Mouse (Mus musculus) T-cell, adult 2 months (primary cell): ENCODE measurements around the gene Ccdc114.
A peak's percentile ranks its signal among the peaks of the same experiment; 100 is the strongest.
"Not testable (repeated sequence)": the region's sequence is repeated elsewhere in the genome, so short reads cannot be mapped to it uniquely, and the experiment has no call there.

Source experiments
- DNase-seq: peaks from one replicate; pipeline ENCODE4 v3.0.0; 2022; ENCODE audit warnings: low spot score

Gene Ccdc114

DNA sequence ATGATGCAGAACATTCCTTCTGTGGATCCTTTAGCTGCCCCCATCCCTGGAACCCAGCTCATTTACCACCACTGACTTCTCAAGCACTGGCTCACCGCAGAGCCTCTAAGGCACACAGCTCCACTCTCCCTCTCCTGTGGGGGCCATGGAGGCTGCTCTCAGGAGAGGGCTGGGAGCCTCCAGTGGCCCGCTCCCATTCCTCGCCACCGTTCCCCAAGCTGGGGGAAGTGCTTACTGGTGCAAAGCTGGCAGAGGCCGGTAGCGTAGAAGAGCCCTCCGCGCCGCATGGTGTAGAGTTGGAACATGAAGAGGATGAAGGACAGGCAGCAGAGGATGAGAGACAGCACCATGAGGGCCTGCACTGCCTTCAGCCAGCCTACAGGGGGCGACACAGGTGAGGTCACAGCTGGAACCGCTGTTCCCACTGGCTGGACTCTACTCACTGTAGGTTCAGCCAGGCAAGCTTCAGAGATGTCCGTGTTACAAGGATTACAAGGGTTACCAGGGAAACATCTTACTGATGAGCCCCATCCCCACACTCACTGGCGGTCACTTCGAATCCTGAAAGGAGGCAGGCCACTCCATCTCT, 4.7 kb upstream of the Ccdc114 start:
- DNase-seq = peak; percentile 36

DNA sequence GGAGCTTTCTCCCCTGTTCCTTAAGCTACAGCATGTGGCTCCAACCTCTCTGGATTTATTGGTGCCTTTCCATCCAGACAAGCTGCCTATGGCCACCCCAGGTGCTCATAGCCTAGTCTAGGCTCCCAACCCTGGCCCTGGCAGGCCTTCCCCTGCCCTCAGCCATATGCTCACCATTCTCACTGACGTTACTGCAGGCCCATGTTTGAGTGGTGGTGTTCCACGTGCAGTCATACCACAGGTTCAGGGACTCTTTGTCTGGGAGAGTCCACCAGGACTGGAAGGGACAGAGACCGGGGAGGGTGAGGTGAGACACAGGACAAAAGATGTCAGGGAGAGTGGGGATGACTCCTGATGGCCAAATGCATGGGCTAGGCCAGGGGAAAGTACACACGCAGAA, 4.1 kb upstream of the Ccdc114 start:
- no peak for DNase-seq

DNA sequence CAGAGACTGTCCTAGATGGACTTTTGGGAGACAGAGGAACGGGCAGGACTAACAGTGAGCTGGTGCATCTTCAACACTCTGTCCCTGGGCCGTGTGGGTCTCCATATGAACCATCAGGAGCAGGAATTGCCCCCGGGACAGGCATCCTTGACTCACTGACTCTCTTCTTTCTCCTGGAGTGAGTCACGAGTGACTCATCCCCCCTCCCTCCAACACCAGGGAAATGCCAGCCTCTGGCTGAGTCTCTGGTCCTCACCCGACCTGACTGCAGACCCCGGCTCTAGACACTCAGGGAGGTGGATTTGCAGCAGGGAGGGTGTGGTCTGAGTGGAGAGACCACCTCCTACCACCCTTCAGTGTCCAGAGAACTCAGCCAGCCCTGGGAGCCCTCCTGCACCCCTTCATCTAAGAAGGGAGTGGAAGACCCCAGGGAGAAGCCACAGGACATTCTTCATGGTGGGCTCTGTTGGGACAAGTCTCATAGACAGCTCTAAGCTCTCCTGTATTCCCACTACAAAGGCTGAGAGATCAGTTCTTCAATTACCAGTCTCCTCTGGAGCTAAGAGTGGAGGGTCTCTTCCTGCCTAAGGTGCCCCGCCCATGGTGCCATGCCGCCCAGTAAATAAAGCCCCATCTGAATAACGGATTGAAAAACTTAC, 3.2 kb upstream of the Ccdc114 start:
- DNase-seq = no peak

DNA sequence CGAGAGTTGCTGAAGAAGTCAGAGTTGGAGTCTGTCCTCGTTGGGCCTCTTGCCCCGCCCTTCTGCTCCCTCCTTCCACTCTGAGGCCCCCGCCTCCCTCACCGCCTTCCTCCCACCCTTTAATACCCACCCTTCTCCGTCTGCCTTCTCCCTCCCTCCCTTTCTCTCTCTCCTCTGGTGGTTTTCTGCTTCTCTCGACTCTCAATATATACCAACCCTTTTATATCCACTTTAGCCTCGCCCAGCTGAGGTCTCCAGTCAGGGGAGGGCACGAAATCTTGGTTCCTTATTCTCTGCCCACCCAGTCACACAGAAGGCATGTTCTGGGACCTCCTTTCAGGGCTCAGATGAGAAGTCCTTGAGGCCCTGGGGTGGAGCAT, 2.6 kb upstream of the Ccdc114 start, which contains the start of gene Emp3:
Gene Emp3, minus strand, starts transcription at position 163 of the 380 bp plus-strand sequence.
- DNase-seq = peak; percentile 69

DNA sequence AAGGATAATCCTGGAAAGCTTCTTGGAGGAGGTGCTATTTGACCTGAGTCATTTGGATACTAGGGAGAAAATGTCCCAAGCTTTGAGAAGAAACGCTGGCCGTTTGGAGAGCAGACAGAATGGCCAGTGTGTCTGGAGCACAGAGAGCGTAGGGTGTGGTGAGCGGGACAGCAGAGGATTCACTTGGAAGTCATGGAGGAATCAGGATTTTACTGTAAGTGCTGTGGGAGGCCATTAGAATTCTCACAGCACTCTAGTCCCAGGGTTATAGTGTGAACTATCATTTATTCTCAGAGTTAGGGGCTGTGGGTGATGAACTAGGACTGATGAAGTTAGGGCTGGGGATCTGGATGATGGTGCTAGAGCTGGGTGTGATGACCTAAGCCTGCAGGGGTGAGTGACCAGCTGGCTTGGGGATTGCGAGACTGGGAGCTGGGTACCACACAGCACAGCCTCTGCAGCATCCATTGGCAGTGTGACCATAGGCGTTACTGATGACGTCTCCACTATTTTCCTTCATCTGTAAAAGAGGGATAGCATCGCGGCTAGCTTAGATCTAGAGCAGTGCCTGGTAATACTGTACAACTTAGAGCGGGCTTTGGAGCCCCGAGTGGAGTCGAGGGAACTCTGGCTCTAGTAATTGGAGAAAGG, 1.8 kb upstream of the Ccdc114 start:
- no peak for DNase-seq

DNA sequence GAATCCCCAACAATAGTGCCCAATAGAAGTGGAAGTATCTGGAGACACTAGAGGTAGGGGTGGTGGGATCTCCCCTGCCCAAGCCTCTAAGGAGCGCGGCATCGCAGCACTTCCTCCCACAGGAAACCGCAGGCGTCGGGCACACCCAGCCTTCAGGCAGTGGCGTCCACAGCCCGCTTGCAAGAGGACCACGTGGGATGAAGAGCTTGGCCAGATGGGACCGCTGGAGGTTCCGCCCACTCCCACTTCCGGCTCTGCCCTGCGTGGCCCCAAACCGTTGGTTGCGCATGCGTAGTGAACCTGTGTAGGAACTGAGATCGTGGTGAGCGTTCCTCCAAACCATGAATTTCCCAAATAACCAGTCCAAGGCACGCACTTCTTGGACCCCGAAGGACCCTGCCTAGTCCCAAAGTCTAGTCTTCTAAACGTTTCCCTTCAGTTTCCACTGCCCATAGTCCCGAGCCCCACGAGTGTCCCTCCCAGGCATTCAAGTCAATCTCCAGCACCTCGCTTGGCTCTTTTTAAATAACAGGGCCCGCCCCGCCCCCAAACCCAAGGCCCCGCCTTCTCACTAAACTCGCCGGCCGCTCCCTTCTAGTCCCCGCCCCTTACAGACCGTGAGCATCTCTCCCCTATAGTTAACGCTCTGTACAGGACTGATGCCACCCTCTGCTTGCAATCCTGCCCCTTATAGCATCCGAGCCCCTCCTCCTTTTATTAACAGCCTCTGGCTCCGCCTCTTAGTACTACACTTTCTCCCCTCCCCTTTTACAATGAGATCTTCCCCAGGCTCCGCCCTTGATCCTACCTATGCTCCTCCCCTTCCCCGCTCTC, 727 bp upstream of the Ccdc114 start:
- DNase-seq = peak; percentile 98

DNA sequence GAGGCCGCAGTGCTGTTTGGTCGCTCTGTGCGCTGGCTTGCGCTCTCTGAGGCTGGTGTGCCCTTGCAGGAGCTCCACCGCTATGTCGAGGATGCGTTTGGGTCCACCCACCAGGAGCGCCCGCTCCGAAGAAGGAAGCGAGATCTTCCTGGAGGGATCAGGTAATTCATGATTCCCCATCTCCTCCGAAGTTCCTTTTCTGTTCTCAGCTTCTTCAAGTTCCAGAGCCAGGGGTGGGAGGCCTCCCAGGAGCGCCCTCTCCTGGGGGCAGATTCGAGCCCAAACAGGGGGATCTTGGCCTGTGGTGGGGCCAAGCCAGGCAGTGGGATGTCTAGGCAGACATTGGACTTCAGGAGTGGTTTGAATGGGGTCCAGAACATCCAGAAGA, 551 bp downstream of the Ccdc114 start:
- peak; percentile 26 for DNase-seq

DNA sequence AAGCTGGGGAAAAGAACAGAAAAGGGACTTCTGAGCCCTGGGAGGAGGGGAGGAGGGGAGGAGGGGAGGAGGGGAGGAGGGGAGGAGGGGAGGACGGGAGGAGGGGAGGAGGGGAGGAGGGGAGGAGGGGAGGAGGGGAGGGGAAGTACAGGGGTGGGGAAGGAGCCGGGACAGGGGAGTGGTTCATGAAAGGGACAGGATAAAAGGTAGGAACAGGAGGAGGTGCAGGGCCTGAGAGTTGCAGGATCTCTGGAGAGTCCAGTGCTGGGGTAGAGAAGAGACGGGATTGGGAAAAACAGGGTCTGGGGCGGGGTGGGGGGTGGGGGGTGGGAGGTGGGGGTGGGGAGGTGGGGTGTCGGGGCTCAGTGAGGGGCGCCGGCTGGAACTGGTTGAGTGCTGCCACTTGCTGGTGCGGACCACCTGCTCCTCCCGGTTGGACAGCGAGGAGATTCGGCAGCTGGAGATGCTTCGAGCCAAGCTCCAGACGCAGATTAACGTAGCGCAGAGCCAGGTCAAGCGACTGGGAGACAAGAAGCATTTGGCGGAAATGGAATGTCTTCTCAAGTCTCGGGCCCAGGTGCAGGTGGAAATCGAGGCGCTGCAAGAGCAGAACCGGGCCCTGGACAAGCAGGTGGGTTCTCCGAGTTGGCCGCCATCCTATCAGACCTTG, 4.9 kb downstream of the Ccdc114 start:
- DNase-seq = no peak

DNA sequence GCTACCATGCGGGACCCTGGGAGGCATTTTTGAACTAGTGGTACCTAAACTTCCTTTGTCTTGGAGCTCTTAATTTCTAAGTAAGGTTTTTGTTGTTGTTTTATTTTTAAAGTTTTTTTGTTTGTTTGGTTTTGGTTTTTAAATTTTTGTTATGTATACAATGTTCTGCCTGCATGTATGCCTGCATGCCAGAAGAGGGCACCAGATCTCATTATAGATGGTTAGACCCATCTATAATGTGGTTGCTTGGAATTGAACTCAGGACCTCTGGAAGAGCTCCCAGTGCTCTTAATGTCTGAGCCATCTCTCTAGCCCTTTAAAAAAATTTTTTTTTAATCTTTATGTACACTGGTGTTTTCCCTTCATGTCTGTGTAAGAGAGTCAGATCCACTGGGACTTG, 5.8 kb downstream of the Ccdc114 start:
- no peak for DNase-seq

DNA sequence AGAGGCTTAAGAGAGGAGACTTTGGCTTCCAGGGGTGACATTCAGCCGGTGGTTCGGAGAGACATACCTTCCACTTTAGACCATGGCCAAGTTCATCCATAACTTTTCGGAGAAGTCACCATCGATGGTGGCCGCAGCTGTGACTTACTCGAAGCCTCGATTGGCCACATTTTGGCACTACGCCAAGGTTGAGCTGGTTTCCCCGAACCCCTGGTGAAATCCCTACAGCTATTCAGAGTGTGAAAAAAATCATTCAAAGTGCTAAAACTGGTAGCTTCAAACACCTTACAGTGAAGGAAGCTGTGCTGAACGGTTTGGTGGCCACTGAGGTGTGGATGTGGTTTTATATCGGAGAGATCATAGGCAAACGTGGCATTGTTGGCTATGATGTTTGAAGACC, 9.9 kb downstream of the Ccdc114 start:
- DNase-seq = peak; percentile 34

DNA sequence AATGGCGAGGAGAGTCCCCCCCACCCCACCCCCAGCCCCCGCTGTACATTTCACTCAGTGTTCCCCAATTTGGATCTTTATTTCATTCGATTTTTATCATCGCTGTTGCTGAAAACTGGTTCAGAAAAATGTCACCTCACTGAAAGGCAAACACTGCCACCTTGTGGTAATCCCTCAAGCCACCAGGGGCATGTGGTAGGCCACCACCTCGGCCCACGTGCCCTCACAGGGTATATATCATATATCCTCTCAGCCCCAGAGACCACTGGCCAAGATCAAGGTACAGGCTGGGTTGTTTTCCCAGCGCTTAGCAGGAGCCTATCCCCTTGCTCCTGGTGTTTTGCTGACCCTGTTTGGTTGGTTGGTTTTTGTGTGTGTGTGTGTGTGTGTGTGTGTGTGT, 11.2 kb downstream of the Ccdc114 start:
- peak; percentile 79 for DNase-seq

DNA sequence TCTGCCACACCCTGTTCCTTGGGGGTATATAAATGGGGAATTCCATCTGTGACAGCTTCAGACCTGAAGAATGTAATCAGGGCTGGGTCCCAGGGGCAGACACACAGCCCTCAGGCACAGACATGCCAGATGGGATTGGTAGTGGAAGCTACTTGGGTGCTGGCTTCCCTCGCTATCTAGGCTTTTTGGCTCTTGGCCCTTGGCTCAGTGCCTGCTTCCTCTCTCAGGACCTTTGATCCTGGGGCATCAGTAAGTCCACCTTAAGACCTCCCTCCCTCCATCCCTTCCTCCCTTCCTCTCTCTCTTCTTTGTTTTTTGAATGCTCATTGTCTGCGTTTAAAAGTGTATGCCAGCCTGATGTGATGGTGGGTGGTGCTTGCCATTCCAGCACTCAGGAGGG, 16.0 kb downstream of the Ccdc114 start:
- no peak for DNase-seq

DNA sequence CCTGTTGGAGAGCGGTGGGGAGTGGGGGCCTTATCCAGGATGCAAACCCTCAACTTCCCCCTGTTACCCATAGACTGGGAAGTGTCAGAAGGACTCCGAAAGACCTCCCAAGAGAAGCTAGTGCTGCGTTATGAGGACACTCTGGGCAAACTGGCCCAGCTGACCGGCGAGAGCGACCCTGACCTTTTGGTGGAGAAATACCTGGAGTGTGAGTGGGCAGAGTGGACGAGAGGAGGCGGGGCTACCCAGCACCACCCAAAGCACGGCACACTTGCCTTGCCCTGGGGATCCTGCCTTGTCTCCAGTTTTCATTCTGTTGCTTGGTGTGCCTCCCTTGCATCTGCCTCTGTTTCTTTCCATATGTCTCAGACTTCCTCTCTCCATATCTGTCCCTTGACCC, 18.1 kb downstream of the Ccdc114 start:
- DNase-seq = no peak

DNA sequence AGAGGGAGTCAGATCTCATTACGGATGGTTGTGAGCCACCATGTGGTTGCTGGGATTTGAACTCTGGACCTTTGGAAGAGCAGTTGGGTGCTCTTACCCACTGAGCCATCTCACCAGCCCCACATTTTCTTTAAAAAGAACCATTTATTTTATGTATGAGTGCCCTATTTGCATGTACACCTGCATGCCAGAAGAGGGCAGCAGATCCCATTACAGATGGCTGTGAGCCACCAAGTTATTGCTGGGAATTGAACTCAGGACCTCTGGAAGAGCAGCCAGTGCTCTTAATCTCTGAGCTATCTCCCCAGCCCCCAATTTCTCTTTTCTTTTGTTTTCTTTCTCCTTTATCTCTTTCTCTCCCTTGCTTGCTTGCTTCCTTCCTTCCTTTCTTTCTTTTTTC, 19.4 kb downstream of the Ccdc114 start:
- DNase-seq = not testable (repeated sequence)

DNA sequence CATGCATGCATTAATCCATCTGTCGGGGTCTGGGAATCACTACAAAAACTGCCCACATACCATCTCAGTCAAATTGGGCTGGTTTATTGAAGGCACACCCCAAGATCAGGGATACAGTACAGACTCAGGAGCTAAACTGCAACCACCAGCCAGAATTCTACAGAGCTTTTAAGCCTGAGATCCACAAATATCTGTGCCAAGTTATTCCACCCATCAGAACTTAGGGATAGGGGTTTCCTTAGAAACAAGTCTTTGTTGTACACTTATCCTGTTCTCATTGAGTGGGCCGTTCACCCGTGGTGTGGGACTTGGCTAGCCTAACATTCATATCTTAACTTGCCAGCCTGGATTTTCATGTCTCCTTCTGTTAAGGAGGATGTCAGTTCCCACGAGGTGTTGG, 25.2 kb downstream of the Ccdc114 start:
- DNase-seq = no peak

DNA sequence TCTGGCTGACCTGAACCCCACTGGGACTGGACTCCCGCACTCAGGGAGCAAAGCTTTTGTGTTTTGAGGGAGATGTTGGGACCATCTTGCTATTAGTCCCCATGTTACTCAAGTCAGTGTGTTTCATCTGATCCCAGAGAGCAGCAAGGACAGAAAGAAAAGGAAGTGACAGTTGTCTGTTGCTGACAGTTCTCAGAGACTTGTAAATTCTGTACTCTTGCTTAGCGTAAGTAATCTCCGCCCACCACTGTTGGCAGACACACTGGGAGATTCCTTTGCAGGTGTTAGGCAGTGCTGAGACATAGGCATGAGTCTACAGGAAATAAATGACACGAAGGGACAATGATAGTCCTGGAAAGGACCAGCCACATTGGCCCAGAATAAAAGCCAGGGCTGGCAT, 32.7 kb downstream of the Ccdc114 start:
- DNase-seq = no peak

DNA sequence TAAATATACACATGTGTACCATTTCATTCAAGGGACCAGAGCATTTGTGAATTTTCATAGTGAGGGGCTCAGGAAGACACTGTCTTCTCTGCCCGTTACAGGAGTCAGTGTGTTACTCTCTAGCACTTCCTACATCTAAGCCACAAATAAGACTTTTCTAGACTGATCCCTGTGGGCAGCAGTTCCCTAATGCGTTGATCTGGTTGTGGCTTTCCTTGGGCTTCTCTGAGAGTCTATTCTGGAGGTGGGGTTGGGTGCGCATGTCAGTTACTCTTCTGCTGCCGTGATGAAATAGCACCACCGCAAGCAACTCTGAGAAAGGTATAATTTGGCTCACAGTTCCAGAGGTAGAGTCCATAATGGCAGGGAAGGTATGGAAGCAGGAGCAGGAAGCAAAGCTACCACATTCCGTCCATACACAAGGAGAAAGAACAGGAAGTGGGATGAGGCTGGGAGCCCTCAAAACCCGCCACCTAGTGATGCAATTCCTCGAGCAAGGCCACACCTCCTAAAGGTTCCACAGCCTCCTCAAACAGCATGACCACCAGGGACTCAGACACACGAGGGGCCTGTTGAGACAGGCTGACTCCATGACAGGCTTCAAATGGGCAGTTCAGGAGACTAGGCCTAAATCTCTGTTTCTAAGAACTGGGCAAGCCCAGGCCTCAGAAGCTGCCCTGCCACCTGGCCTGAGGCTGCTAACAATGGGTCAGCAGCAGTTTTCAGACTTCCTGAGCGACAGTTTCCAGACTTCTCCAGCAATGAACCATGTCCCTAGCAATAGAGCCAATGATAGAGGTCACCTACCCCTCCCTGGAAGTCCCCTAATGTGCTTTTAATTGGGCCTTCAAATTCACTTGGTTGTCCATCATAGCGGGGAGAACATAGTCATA, 48.2 kb downstream of the Ccdc114 start:
- no peak for DNase-seq

DNA sequence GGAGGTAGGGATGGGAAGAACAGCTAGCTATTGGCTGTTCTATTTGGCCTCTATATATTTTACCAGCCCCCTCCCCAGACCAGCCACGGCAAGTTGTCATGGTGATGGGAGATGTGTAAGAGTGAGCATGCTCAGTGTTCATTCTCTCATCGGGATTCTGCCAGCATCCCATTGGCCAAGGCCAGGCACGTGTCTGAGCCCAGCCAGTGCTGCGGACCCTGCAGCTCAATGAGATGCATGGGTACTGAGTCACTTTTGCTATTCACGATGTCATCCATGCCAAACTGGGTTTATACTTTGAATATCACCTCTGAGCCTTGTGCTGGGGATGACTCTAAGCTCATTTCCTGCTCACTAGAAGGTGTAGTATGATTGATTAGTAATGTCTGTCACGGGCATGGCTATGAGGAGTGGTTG, 49.4 kb downstream of the Ccdc114 start:
- no peak for DNase-seq

DNA sequence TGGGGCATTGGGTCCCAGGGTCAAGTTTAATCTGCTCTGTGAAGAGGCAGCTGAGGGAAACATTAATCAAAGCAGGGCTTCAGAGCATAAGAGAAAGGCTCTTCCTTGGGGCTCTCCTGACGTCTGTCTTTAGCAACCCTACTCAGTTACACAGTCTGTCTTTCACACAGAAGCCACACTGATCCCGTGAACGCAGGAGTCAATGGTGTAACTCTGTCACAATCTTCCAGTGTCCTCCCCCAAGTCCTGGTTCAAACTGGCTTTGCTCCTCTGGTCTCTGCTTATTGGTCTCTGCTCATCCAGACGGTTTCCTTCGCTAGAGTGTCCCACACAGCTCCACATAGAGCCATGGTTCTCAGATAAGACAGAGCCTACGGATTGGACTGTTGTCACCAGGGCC, 50.2 kb downstream of the Ccdc114 start:
- no peak for DNase-seq

DNA sequence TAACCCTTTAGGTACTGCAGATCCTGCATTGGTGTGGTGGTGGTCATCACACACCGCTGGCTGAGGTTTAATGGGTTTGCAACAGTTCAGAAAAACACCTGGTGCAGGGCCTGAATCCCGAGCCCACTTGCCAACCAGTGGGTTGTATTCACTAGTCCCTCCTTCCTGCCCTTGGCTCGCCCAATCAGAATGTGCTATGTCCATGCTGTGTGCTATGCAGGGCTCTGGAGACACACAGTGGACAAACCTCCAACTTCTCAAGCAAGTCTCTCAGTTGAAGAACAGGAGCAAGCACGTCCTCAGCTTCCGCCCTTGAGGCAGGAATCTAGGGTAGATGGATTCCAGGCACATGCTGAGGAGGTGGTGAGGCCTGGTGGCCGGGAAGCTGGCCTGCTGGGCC, 50.6 kb downstream of the Ccdc114 start:
- DNase-seq = no peak

DNA sequence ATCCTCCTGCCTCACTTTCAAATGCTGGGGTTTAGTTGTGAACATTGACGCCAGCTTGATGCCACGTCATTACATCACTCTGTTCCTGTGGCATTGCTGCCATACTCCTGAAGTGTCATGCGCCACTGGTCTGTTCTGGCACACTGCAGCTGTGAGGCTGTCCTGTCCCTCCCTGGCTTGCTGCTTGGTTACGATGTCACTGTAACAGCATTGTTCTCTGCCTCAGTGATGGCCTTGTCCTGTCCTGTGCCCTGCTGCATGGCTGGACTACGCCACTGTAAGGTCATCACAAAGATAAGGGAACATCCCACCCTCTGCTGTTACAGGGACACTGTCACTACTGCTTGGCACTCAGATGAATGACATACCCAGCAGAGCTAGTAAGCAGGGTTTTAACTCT, 57.7 kb downstream of the Ccdc114 start:
- DNase-seq = no peak
